Mouse (Mus musculus) kidney, embryonic 15.5 days (tissue): ENCODE results near the gene Il2ra. TPM values are rescaled to one million over a fixed set of nuclear protein-coding genes. Genes with fewer than 3 reads are reported as not detected.

Experiments used
- ATAC-seq: fragments of 200-750 bp; cut with Nextera tagmentation; replicated peaks from 2 replicates; pipeline ENCODE4 v1.8.0; 2017; ENCODE audit warnings: moderate TSS enrichment; ENCODE audit not compliant: low FRiP score
- H3K27ac ChIP-seq: fragments of 300-500 bp; sonication (generic); 2 replicates; pipeline ENCODE4 v1.5.1; 2015; ENCODE audit warnings: mild to moderate bottlenecking, inconsistent platforms
- H3K27me3 ChIP-seq: fragments of 300-500 bp; sonication (generic); 2 replicates; pipeline ENCODE4 v1.6.1; 2015; ENCODE audit warnings: inconsistent platforms
- H3K36me3 ChIP-seq: fragments of 300-500 bp; sonication (generic); 2 replicates; pipeline ENCODE4 v1.6.1; 2015; ENCODE audit warnings: inconsistent platforms
- H3K4me1 ChIP-seq: fragments of 300-500 bp; sonication (generic); 2 replicates; pipeline ENCODE4 v1.6.1; 2015; ENCODE audit warnings: inconsistent platforms
- H3K4me2 ChIP-seq: fragments of 300-500 bp; sonication (generic); 2 replicates; pipeline ENCODE4 v1.6.1; 2015; ENCODE audit warnings: moderate library complexity, mild to moderate bottlenecking, inconsistent platforms
- H3K4me3 ChIP-seq: fragments of 300-500 bp; sonication (generic); replicated peaks from 2 replicates; pipeline ENCODE4 v1.5.1; 2015; ENCODE audit warnings: mild to moderate bottlenecking, inconsistent platforms
- H3K9ac ChIP-seq: fragments of 300-500 bp; sonication (generic); 2 replicates; pipeline ENCODE4 v1.6.1; 2015; ENCODE audit warnings: mild to moderate bottlenecking, inconsistent platforms
- H3K9me3 ChIP-seq: fragments of 300-500 bp; sonication (generic); replicated peaks from 2 replicates; pipeline ENCODE4 v1.6.1; 2016; ENCODE audit warnings: inconsistent platforms
- WGBS: fragments of 180-500 bp; shearing (Covaris S2); methylation state at CpG from one replicate; pipeline ENCODE4 v1.1.7; 2015; ENCODE audit warnings: mixed read lengths; 5-methylcytosine and 5-hydroxymethylcytosine counted together
- polyA plus RNA-seq: library from polyadenylated mRNA; unstranded; fragments of >200 nt; fragmentation: Nextera tagmentation; extraction: Ambion mirVana; gene quantifications from 2 replicates; pipeline ENCODE4 v1.2.1, GENCODE M21; 2015

Gene Il2ra
- polyA plus RNA-seq, 1 experiment from 2014 or later, result not detected

GRCm38 (mm10) chr2:11686512-11686911, 43.9 kb downstream of the Il2ra start:
- Histone ChIP-seq H3K27me3 (no peaks in the 10 kb centered on the region), H3K36me3 (no peaks in the 10 kb centered on the region), H3K4me3 (no peak overlapping the region), H3K9ac (no peak overlapping the region), H3K4me2 (no peak overlapping the region), H3K4me1 (no peaks in the 10 kb centered on the region), H3K9me3 (no peaks in the 10 kb centered on the region), H3K27ac (no peak overlapping the region)
- WGBS, result 77% methylated on average over 4 of the region's 4 CpGs
- ATAC-seq, result no peak

DNA sequence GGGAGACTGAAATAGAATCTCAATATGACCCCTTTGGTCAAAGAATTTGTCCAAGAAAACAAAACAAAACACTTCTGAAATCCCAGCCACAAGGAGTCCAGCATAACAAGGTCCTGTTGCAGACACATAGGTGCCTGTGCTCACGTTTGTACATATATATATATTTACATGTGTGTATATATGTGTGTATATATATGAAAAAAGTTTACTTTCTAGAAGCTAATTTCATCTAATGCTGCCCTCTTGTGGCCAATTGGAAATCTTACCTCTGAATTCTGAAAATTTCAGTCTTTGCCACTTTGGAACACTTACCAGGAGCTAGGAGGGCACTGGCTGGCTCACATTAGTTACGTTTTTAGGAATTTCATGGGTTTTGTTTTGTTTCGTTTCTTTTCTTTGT, 44.8 kb downstream of the Il2ra start:
- Histone ChIP-seq H3K9ac (no peak overlapping the region), H3K4me2 (no peak overlapping the region)
- WGBS, result 24% methylated on average over 3 of the region's 3 CpGs

GRCm38 (mm10) chr2:11690201-11690890, 47.7 kb downstream of the Il2ra start:
- H3K9ac ChIP-seq, result no peak overlapping the region
- H3K4me2 ChIP-seq, result no peak overlapping the region
- no peaks in the 10 kb centered on the region for H3K36me3 ChIP-seq
- WGBS, result 66% methylated on average over 8 of the region's 8 CpGs
- H3K27ac ChIP-seq, result no peak overlapping the region
- ATAC-seq, result no peak
- no peaks in the 10 kb centered on the region for H3K27me3 ChIP-seq
- no peaks in the 10 kb centered on the region for H3K9me3 ChIP-seq
- no peaks in the 10 kb centered on the region for H3K4me1 ChIP-seq
- H3K4me3 ChIP-seq, result no peak overlapping the region

More for the DNA sequence above, 44.8 kb downstream of the Il2ra start:
- Histone ChIP-seq H3K4me3 (no peak overlapping the region), H3K36me3 (no peaks in the 10 kb centered on the region), H3K4me1 (no peaks in the 10 kb centered on the region), H3K9me3 (no peaks in the 10 kb centered on the region), H3K27ac (no peak overlapping the region), H3K27me3 (no peaks in the 10 kb centered on the region)
- ATAC-seq, result no peak

GRCm38 (mm10) chr2:11693352-11693751, 50.7 kb downstream of the Il2ra start:
- 91% methylated on average over 4 of the region's 4 CpGs for WGBS
- H3K27me3 ChIP-seq, result no peaks in the 10 kb centered on the region
- H3K36me3 ChIP-seq, result no peaks in the 10 kb centered on the region
- no peak overlapping the region for H3K9ac ChIP-seq
- H3K4me1 ChIP-seq, result no peaks in the 10 kb centered on the region
- H3K4me2 ChIP-seq, result no peak overlapping the region
- no peak overlapping the region for H3K4me3 ChIP-seq
- H3K9me3 ChIP-seq, result no peaks in the 10 kb centered on the region
- no peak for ATAC-seq
- no peak overlapping the region for H3K27ac ChIP-seq

GRCm38 (mm10) chr2:11694104-11694503, 51.5 kb downstream of the Il2ra start:
- ATAC-seq, result no peak
- Histone ChIP-seq H3K4me1 (no peaks in the 10 kb centered on the region), H3K4me2 (no peak overlapping the region), H3K36me3 (no peaks in the 10 kb centered on the region), H3K27me3 (no peaks in the 10 kb centered on the region), H3K27ac (no peak overlapping the region), H3K9me3 (no peaks in the 10 kb centered on the region), H3K4me3 (no peak overlapping the region), H3K9ac (no peak overlapping the region)
- WGBS, result 78% methylated on average over 2 of the region's 2 CpGs

- no peak for ATAC-seq
- no peak overlapping the region for H3K4me3 ChIP-seq
- no peak overlapping the region for H3K9ac ChIP-seq
- H3K4me1 ChIP-seq, result no peaks in the 10 kb centered on the region
- no peak overlapping the region for H3K4me2 ChIP-seq
- no peaks in the 10 kb centered on the region for H3K9me3 ChIP-seq
- H3K27ac ChIP-seq, result no peak overlapping the region
- 66% methylated on average over 2 of the region's 2 CpGs for WGBS
- H3K27me3 ChIP-seq, result no peaks in the 10 kb centered on the region
- no peaks in the 10 kb centered on the region for H3K36me3 ChIP-seq
Observed at GRCm38 (mm10) chr2:11695867-11696266, 53.3 kb downstream of the Il2ra start.

DNA sequence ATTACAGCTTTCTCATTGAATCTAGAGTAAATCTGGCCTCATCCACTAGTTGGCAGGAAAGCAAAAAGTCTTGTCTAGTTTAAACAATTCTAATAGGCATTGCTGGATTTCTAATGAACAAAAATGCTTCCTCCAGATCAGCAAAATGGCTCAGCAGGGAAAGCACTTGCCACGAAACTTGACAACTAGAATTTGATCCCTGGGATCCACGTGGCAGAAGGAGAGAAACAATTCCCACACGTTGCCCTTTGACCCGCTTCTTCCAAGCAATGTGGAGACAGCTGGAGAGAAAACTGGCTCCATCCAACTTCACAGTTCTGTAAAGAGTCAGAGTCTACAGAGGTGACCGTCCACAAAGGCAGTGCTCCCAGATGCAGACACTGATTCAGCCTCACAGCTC, 56.4 kb downstream of the Il2ra start:
- 42% methylated on average over 5 of the region's 5 CpGs for WGBS
- Histone ChIP-seq H3K27ac (no peak overlapping the region), H3K4me3 (no peak overlapping the region), H3K9me3 (no peaks in the 10 kb centered on the region), H3K9ac (no peak overlapping the region), H3K27me3 (peaks cover 5% of the 10 kb centered on the region), H3K4me1 (no peaks in the 10 kb centered on the region), H3K36me3 (no peaks in the 10 kb centered on the region), H3K4me2 (no peak overlapping the region)
- no peak for ATAC-seq

- Histone ChIP-seq H3K9me3 (no peaks in the 10 kb centered on the region), H3K4me2 (no peak overlapping the region), H3K4me3 (no peak overlapping the region), H3K9ac (no peak overlapping the region), H3K36me3 (no peaks in the 10 kb centered on the region), H3K27me3 (peaks cover 12% of the 10 kb centered on the region), H3K27ac (no peak overlapping the region), H3K4me1 (no peaks in the 10 kb centered on the region)
- ATAC-seq, result no peak
- 85% methylated on average over 2 of the region's 2 CpGs for WGBS
Observed at GRCm38 (mm10) chr2:11699905-11700304, 57.3 kb downstream of the Il2ra start.

- under 1% methylated on average over 37 of the region's 37 CpGs for WGBS
- no peaks in the 10 kb centered on the region for H3K36me3 ChIP-seq
- peak within 1 kb of the TSS; percentile 97 for H3K4me2 ChIP-seq
- peak within 1 kb of the TSS; percentile 56 for H3K9ac ChIP-seq
- H3K27ac ChIP-seq, result no peak within 1 kb of the TSS
- no peaks in the 10 kb centered on the region for H3K9me3 ChIP-seq
- peak; percentile 84 for ATAC-seq
- peaks cover 13% of the 10 kb centered on the region for H3K4me1 ChIP-seq
- H3K27me3 ChIP-seq, result peaks cover 40% of the 10 kb centered on the region
- H3K4me3 ChIP-seq, result peak within 1 kb of the TSS; percentile 70
Observed at GRCm38 (mm10) chr2:11705201-11706025, 62.8 kb downstream of the Il2ra start, which contains the start of gene Il15ra. TSS of gene Il15ra (plus strand) at chr2:11705290.

- Histone ChIP-seq H3K27ac (no peak overlapping the region), H3K9ac (peak overlapping the region; percentile 56), H3K4me3 (peak overlapping the region; percentile 70), H3K4me1 (peaks cover 13% of the 10 kb centered on the region), H3K9me3 (no peaks in the 10 kb centered on the region), H3K36me3 (no peaks in the 10 kb centered on the region), H3K27me3 (peaks cover 40% of the 10 kb centered on the region), H3K4me2 (peak overlapping the region; percentile 97)
- ATAC-seq, result peak; percentile 59
- 4% methylated on average over 28 of the region's 28 CpGs for WGBS
Observed at GRCm38 (mm10) chr2:11706030-11706745, 63.6 kb downstream of the Il2ra start.

DNA sequence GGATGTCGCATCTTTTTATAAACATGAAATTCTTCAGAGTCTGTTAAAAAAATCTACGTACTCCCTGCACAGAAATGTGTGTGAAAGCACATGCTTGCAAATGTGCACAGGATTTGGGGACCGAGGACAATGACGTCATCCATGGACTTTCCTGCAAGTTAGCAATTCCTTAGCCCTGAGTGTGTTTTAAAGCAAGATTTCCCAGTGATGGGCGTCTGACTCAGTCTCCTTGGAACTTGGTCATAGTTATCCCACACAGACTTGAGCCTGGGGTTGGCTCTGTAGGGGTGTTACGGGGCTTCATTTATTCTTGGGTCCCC, 64.1 kb downstream of the Il2ra start:
- Histone ChIP-seq H3K4me3 (peak overlapping the region; percentile 70), H3K27ac (no peak overlapping the region), H3K27me3 (peaks cover 40% of the 10 kb centered on the region), H3K4me2 (peak overlapping the region; percentile 97), H3K36me3 (no peaks in the 10 kb centered on the region), H3K9ac (no peak overlapping the region), H3K4me1 (peaks cover 13% of the 10 kb centered on the region), H3K9me3 (no peaks in the 10 kb centered on the region)
- ATAC-seq, result no peak
- 40% methylated on average over 6 of the region's 6 CpGs for WGBS

GRCm38 (mm10) chr2:11708538-11708937, 65.9 kb downstream of the Il2ra start:
- H3K36me3 ChIP-seq, result no peaks in the 10 kb centered on the region
- no peak overlapping the region for H3K27ac ChIP-seq
- H3K9me3 ChIP-seq, result no peaks in the 10 kb centered on the region
- H3K9ac ChIP-seq, result no peak overlapping the region
- H3K4me3 ChIP-seq, result no peak overlapping the region
- H3K27me3 ChIP-seq, result peaks cover 35% of the 10 kb centered on the region
- ATAC-seq, result no peak
- H3K4me1 ChIP-seq, result peaks cover 13% of the 10 kb centered on the region
- H3K4me2 ChIP-seq, result no peak overlapping the region
- WGBS, result 84% methylated on average over 5 of the region's 5 CpGs
